Mouse (Mus musculus): Measurements from ENCODE around the gene Magohb. TPM values are rescaled to one million over a fixed set of nuclear protein-coding genes. Genes with fewer than 3 reads are reported as not detected.

Gene Magohb
- polyA plus RNA-seq, 1 experiment from 2014 or later: 68.2 TPM

DNA sequence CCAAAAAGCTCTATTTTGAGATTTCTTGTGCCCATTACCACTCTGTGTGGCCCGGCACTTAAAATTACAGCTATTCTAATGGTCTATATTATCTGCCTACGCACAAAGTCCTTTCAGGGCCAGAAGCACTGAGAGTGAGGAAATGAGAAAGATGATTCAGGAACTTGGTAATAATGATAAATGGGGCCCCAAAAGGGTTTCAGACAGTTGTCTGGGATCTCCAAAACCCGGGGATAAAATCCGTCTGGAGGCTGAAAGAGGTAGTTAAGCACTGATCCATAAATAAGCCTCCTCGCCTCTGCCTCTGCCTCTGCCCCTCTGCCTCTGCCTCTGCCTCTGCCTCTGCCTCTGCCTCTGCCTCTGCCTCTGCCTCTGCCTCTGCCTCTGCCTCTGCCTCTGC, 28.9 kb downstream of the Magohb start:
- WGBS: 76% methylated on average over 5 of the region's 5 CpGs
- Histone ChIP-seq H3K4me1 (ENCODE audit: insufficient read depth) (no peaks in the 10 kb centered on the region), H3K4me2 (no peak overlapping the region), H3K9ac (no peak overlapping the region), H3K36me3 (ENCODE audit: insufficient read depth) (no peaks in the 10 kb centered on the region), H3K9me3 (ENCODE audit: low read depth, low read length) (no peaks in the 10 kb centered on the region), H3K27ac (ENCODE audit: low read depth) (no peak overlapping the region), H3K4me3 (ENCODE audit: low read depth, low read length) (no peak overlapping the region), H3K27me3 (ENCODE audit: insufficient read depth, low read length) (no peaks in the 10 kb centered on the region)
- DNase-seq (no peak), ATAC-seq (ENCODE audit: insufficient read depth) (no peak)
- no peak for TF ChIP-seq CTCF (IDR thresholded peaks at IDR 0.05; ENCODE audit: low read depth)

DNA sequence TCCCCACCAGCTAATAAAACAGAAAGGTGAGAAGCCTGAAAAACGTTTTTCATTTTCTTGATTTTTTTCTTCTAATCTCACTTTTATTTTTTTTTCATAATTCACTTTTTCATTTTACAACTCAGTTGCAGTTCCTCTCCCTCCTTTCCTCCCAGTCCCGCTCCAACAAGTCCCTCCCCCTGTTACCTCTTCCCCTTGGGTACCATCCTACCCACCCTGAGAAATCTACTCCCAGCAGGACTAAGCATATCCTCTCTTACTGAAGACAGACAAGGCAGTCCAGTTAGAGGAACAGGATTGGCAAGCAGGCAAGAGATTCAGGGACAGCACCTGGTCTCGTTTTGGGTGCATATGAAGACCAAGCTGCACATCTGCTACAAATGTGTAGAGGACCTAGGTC, 30.3 kb downstream of the Magohb start:
- no peaks in the 10 kb centered on the region for H3K9me3 ChIP-seq (ENCODE audit: low read depth, low read length)
- no peak overlapping the region for H3K27ac ChIP-seq (ENCODE audit: low read depth)
- no peaks in the 10 kb centered on the region for H3K4me1 ChIP-seq (ENCODE audit: insufficient read depth)
- no peak for DNase-seq
- H3K36me3 ChIP-seq (ENCODE audit: insufficient read depth): no peaks in the 10 kb centered on the region
- no peak for TF ChIP-seq CTCF (IDR thresholded peaks at IDR 0.05; ENCODE audit: low read depth)
- 64% methylated on average over 3 of the region's 3 CpGs for WGBS
- no peaks in the 10 kb centered on the region for H3K27me3 ChIP-seq (ENCODE audit: insufficient read depth, low read length)
- H3K4me3 ChIP-seq (ENCODE audit: low read depth, low read length): no peak overlapping the region
- H3K4me2 ChIP-seq: no peak overlapping the region
- no peak for ATAC-seq (ENCODE audit: insufficient read depth)
- H3K9ac ChIP-seq: no peak overlapping the region

DNA sequence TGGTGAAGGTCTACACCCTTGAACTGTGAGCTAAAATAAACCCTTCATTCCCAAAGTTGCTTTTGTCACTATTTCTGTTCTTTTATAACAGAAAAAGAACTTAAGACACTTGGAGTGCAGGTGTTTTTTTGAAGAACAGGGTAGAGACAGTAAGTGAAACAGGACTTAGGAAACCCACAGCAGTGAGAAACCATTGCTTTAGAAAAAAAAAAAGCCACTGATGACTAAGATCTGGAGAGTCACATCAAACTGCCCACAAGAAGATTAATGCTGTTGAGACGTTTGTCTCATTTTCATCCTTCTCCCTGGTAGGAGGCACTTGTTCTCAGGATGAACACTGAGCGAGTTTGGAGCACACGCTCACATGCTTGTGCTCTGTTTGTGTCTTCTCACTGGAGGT, 31.0 kb downstream of the Magohb start:
- Histone ChIP-seq H3K4me3 (ENCODE audit: low read depth, low read length) (no peak overlapping the region), H3K36me3 (ENCODE audit: insufficient read depth) (no peaks in the 10 kb centered on the region), H3K9ac (no peak overlapping the region), H3K27me3 (ENCODE audit: insufficient read depth, low read length) (no peaks in the 10 kb centered on the region), H3K4me1 (ENCODE audit: insufficient read depth) (no peaks in the 10 kb centered on the region), H3K9me3 (ENCODE audit: low read depth, low read length) (no peaks in the 10 kb centered on the region), H3K27ac (ENCODE audit: low read depth) (no peak overlapping the region), H3K4me2 (no peak overlapping the region)
- no peak for DNase-seq
- WGBS: 80% methylated on average over 3 of the region's 3 CpGs
- no peak for TF ChIP-seq CTCF (IDR thresholded peaks at IDR 0.05; ENCODE audit: low read depth)
- ATAC-seq (ENCODE audit: insufficient read depth): no peak

DNA sequence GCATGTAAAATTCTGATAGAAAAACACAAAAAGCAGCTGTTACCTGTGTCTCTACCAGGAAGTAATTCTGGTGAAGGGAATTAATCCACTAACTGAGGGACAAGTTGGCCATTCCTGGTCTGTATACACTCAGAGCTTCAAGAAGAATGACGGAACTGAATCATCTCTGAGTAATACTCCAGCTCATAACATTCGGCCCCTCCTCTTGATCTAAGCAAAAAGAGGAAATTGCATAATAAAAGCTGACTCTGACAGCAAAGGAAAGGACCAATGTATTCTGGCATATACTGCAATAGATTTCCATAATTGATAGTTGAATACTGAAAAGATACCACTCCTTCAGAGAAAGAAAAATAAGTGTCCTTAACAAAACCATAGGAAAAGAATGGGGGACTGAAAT, 45.8 kb downstream of the Magohb start, which contains the start of gene Klra2:
Klra2 (minus strand) TSS at position 157 of the 400 bp plus-strand sequence.
- Histone ChIP-seq H3K4me1 (ENCODE audit: insufficient read depth) (no peaks in the 10 kb centered on the region), H3K9me3 (ENCODE audit: low read depth, low read length) (no peaks in the 10 kb centered on the region), H3K9ac (no peak within 1 kb of the TSS), H3K27ac (ENCODE audit: low read depth) (no peak within 1 kb of the TSS), H3K36me3 (ENCODE audit: insufficient read depth) (no peaks in the 10 kb centered on the region), H3K4me2 (no peak within 1 kb of the TSS), H3K27me3 (ENCODE audit: insufficient read depth, low read length) (no peaks in the 10 kb centered on the region), H3K4me3 (ENCODE audit: low read depth, low read length) (no peak within 1 kb of the TSS)
- WGBS: 75% methylated on average over 2 of the region's 2 CpGs
- DNase-seq (no peak), ATAC-seq (ENCODE audit: insufficient read depth) (no peak)
- TF ChIP-seq CTCF (IDR thresholded peaks at IDR 0.05; ENCODE audit: low read depth): no peak

DNA sequence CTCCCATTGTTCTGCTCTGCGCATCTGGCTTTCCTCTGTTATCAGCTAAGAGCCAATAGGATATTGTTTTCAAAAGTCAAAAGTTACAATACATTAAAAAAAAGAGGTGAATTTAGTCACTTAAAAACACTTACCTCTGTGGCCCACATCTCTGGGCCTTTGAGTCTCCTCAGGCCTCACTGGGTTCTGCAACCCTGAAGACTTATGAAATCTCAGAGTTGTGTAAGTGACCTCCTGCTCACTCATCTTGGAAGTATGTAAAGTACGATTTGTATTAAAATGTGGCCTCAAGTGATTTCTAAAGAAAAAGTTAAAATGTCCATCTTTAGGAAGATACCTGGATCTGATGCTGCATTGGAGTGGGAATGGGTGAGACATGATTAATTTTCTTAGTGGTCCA, 48.0 kb downstream of the Magohb start:
- Histone ChIP-seq H3K9ac (no peak overlapping the region), H3K36me3 (ENCODE audit: insufficient read depth) (no peaks in the 10 kb centered on the region), H3K4me1 (ENCODE audit: insufficient read depth) (no peaks in the 10 kb centered on the region), H3K27me3 (ENCODE audit: insufficient read depth, low read length) (no peaks in the 10 kb centered on the region), H3K4me3 (ENCODE audit: low read depth, low read length) (no peak overlapping the region), H3K27ac (ENCODE audit: low read depth) (no peak overlapping the region), H3K9me3 (ENCODE audit: low read depth, low read length) (no peaks in the 10 kb centered on the region), H3K4me2 (no peak overlapping the region)
- no peak for TF ChIP-seq CTCF (IDR thresholded peaks at IDR 0.05; ENCODE audit: low read depth)
- no peak for DNase-seq
- 67% methylated on average over 2 of the region's 2 CpGs for WGBS
- ATAC-seq (ENCODE audit: insufficient read depth): no peak

Other genes starting within 250 kb of the Magohb start
- gene Klra2, start 45.9 kb downstream of the Magohb start, polyA plus RNA-seq (2014; fragmentation: Nextera tagmentation; extraction: Ambion mirVana): 0.26 and 0.37 TPM in 2 replicates
- 1.5 and 1.7 TPM in 2 replicates for gene Styk1, start 60.4 kb upstream of the Magohb start, polyA plus RNA-seq (2014; fragmentation: Nextera tagmentation; extraction: Ambion mirVana)
- gene Ybx3, start 95.2 kb upstream of the Magohb start, polyA plus RNA-seq (2014; fragmentation: Nextera tagmentation; extraction: Ambion mirVana): 59.1 and 65.1 TPM in 2 replicates
- not detected in 2 replicates for gene 5430401F13Rik, start 193.2 kb upstream of the Magohb start, polyA plus RNA-seq (2014; fragmentation: Nextera tagmentation; extraction: Ambion mirVana)
- not detected in 2 replicates for gene Gm6619, start 193.2 kb upstream of the Magohb start, polyA plus RNA-seq (2014; fragmentation: Nextera tagmentation; extraction: Ambion mirVana)